Mouse (Mus musculus): Measurements from ENCODE around the gene Stx16. TPM values are rescaled to one million over a fixed set of nuclear protein-coding genes. Genes with fewer than 3 reads are reported as not detected.

Gene Stx16
- total and polyA plus RNA-seq, 3 experiments = 17.1 to 20.3 (median 19.8) TPM

DNA sequence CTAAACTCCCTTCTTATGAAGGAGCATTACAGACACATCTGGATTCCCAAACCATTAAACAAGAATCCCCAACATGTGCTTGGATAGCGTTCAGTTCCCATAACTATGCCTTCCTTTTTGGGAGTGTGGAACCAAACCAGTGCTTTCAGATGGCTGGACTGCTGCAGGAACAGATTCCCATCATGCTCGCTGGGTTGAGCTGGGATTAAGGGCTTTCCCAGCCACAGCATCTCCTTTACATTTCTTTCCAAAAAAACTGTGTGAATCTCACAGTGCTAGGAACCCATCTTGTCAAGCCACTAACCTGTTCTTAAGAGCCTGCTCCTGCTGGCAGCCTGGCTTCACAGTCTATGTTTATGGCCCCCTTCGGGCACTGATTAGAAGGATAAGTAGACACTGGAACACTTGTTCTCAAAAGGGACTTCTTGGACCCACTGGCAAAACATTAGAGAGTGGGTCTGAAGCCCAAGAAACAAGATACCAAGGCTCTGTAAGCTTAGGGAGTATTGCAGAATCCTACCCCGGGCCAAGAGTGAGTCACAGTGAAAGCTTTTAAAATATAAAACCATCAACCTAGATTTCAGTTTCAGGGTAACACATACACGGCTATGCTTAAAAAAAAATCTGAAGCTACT is 2.8 kb upstream of the Stx16 start:
- H3K9ac ChIP-seq (ENCODE audit: low read depth, low read length) = no peak overlapping the region
- peaks cover 1% of the 10 kb centered on the region for H3K4me1 ChIP-seq (ENCODE audit: control insufficient read depth, insufficient read depth, low read length)
- DNase-seq = no peak
- no peak overlapping the region for H3K27ac ChIP-seq
- intact Hi-C loops (cut with DNase I) = loop anchor here (10.0 kb wide), 1 partner anchor 402 kb away; the partner anchor contains the start of gene Prelid3b
- no peaks in the 10 kb centered on the region for H3K36me3 ChIP-seq (ENCODE audit: control insufficient read depth, insufficient read depth, low read length)
- WGBS = 70% methylated on average over 5 of the region's 5 CpGs
- H3K4me3 ChIP-seq = no peak overlapping the region
- H3K27me3 ChIP-seq (ENCODE audit: control insufficient read depth, insufficient read depth, low read length) = no peaks in the 10 kb centered on the region
- no peaks in the 10 kb centered on the region for H3K79me2 ChIP-seq (replicated peaks; ENCODE audit: control insufficient read depth, insufficient read depth, low read length)
- TF ChIP-seq CTCF (IDR thresholded peaks at IDR 0.05) (no peak), EP300 (IDR thresholded peaks at IDR 0.05; ENCODE audit: insufficient read depth, low read depth, low read length) (no peak), POLR2A (IDR thresholded peaks at IDR 0.05; ENCODE audit: insufficient read depth, low read depth, low read length) (no peak)

- no peak overlapping the region for H3K27ac ChIP-seq
- H3K27me3 ChIP-seq (ENCODE audit: control insufficient read depth, insufficient read depth, low read length) = no peaks in the 10 kb centered on the region
- H3K4me3 ChIP-seq = peak overlapping the region; percentile 98
- H3K9ac ChIP-seq (ENCODE audit: low read depth, low read length) = peak overlapping the region; percentile 9; the same call in 1 of the 2 replicates
- H3K4me1 ChIP-seq (ENCODE audit: control insufficient read depth, insufficient read depth, low read length) = peaks cover 1% of the 10 kb centered on the region; the same call in 1 of the 2 replicates
- peak in 1 of 2 experiments; percentile 25 for DNase-seq
- intact Hi-C loops (cut with DNase I) = loop anchor here (5.0 to 10.0 kb wide), 2 partner anchors 223 to 400 kb away; partner anchors contain the start of gene Prelid3b
- H3K79me2 ChIP-seq (replicated peaks; ENCODE audit: control insufficient read depth, insufficient read depth, low read length) = no peaks in the 10 kb centered on the region
- H3K36me3 ChIP-seq (ENCODE audit: control insufficient read depth, insufficient read depth, low read length) = no peaks in the 10 kb centered on the region
- TF ChIP-seq CTCF (IDR thresholded peaks at IDR 0.05) = no peak
- no peak for TF ChIP-seq EP300 (IDR thresholded peaks at IDR 0.05; ENCODE audit: insufficient read depth, low read depth, low read length)
- no peak for TF ChIP-seq POLR2A (IDR thresholded peaks at IDR 0.05; ENCODE audit: insufficient read depth, low read depth, low read length)
- WGBS = 22% methylated on average over 11 of the region's 13 CpGs
These were observed 1.5 kb upstream of the Stx16 start for GRCm38 (mm10) chr2:174074621-174075020.

- Histone ChIP-seq H3K9ac (ENCODE audit: low read depth, low read length) (peak overlapping the region; percentile 47), H3K79me2 (replicated peaks; ENCODE audit: control insufficient read depth, insufficient read depth, low read length) (no peaks in the 10 kb centered on the region), H3K36me3 (ENCODE audit: control insufficient read depth, insufficient read depth, low read length) (no peaks in the 10 kb centered on the region), H3K27ac (peak overlapping the region; percentile 93), H3K4me3 (peak overlapping the region; percentile 98), H3K27me3 (ENCODE audit: control insufficient read depth, insufficient read depth, low read length) (no peaks in the 10 kb centered on the region), H3K4me1 (ENCODE audit: control insufficient read depth, insufficient read depth, low read length) (peaks cover 1% of the 10 kb centered on the region; the same call in 1 of the 2 replicates)
- DNase-seq = peak; percentile 15 to 43
- 10% methylated on average over 22 of the region's 22 CpGs for WGBS
- intact Hi-C loops (cut with DNase I) = loop anchor here (5.0 to 10.0 kb wide), 2 partner anchors 222 to 400 kb away; partner anchors contain the start of gene Prelid3b
- TF ChIP-seq CTCF (IDR thresholded peaks at IDR 0.05) (no peak), EP300 (IDR thresholded peaks at IDR 0.05; ENCODE audit: insufficient read depth, low read depth, low read length) (no peak), POLR2A (IDR thresholded peaks at IDR 0.05; ENCODE audit: insufficient read depth, low read depth, low read length) (no peak)
These were observed 987 bp upstream of the Stx16 start for GRCm38 (mm10) chr2:174075072-174075570.

DNA sequence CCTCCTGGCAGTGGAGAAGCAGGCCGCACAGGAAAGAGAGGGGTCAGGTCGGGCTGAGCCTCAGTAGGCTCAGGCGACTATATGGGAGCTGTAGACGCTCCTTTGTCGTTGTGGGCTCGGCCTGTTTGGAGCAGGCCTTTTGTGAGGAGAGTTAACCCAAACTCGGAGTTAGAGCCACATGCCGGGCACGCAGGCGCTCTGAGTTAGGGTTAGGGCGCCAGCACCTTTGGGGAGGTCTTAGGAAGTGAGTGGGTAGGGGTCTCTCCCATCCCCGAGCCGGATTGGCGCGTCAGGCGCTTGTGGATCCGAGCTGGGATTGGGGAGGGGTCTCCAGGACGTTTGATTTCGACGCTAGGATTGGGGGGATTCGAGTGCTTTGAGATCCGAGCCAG is 321 bp downstream of the Stx16 start:
- Histone ChIP-seq H3K9ac (ENCODE audit: low read depth, low read length) (peak overlapping the region; percentile 95), H3K27me3 (ENCODE audit: control insufficient read depth, insufficient read depth, low read length) (no peaks in the 10 kb centered on the region), H3K27ac (peak overlapping the region; percentile 93), H3K4me3 (peak overlapping the region; percentile 98), H3K36me3 (ENCODE audit: control insufficient read depth, insufficient read depth, low read length) (no peaks in the 10 kb centered on the region), H3K79me2 (replicated peaks; ENCODE audit: control insufficient read depth, insufficient read depth, low read length) (0 out of 2 replicates have a peak, but pooled peaks cover 1% of the 10 kb centered on the region), H3K4me1 (ENCODE audit: control insufficient read depth, insufficient read depth, low read length) (peaks cover 1% of the 10 kb centered on the region; the same call in 1 of the 2 replicates)
- TF ChIP-seq EP300 (IDR thresholded peaks at IDR 0.05; ENCODE audit: insufficient read depth, low read depth, low read length) (no peak), POLR2A (IDR thresholded peaks at IDR 0.05; ENCODE audit: insufficient read depth, low read depth, low read length) (no peak)
- DNase-seq = no peak
- intact Hi-C loops (cut with DNase I) = loop anchor here (1.0 to 10.0 kb wide), 3 partner anchors 34 to 398 kb away; partner anchors contain the start of genes Npepl1 and Prelid3b
- 0% methylated on average over 22 of the region's 22 CpGs for WGBS

- WGBS = 1% methylated on average over 19 of the region's 19 CpGs
- Histone ChIP-seq H3K27me3 (ENCODE audit: control insufficient read depth, insufficient read depth, low read length) (no peaks in the 10 kb centered on the region), H3K4me1 (ENCODE audit: control insufficient read depth, insufficient read depth, low read length) (peaks cover 1% of the 10 kb centered on the region; the same call in 1 of the 2 replicates), H3K79me2 (replicated peaks; ENCODE audit: control insufficient read depth, insufficient read depth, low read length) (0 out of 2 replicates have a peak, but pooled peaks cover 1% of the 10 kb centered on the region), H3K9ac (ENCODE audit: low read depth, low read length) (peak overlapping the region; percentile 95), H3K4me3 (peak overlapping the region; percentile 98), H3K36me3 (ENCODE audit: control insufficient read depth, insufficient read depth, low read length) (no peaks in the 10 kb centered on the region), H3K27ac (0 out of 2 replicates have a peak overlapping the region, but pooled peaks have one; percentile 11)
- intact Hi-C loops (cut with DNase I) = loop anchor here (5.0 to 10.0 kb wide), 2 partner anchors 220 to 398 kb away; partner anchors contain the start of gene Prelid3b
- TF ChIP-seq CTCF (IDR thresholded peaks at IDR 0.05) (no peak), EP300 (IDR thresholded peaks at IDR 0.05; ENCODE audit: insufficient read depth, low read depth, low read length) (no peak), POLR2A (IDR thresholded peaks at IDR 0.05; ENCODE audit: insufficient read depth, low read depth, low read length) (no peak)
- DNase-seq = peak in 1 of 2 experiments; percentile 25
These were observed 1.0 kb downstream of the Stx16 start for GRCm38 (mm10) chr2:174077004-174077695.

All from heart, adult 2 months (tissue).